Mouse (Mus musculus) heart, postnatal 0 days (tissue): Measurements from ENCODE around the gene Igsf9b. TPM values are rescaled to one million over a fixed set of nuclear protein-coding genes. Genes with fewer than 3 reads are reported as not detected.

ENCODE experiments used
- ATAC-seq: fragments of 200-750 bp; cut with Nextera tagmentation; 2 replicates; pipeline ENCODE4 v1.8.0; 2017; ENCODE audit warnings: low read depth, moderate number of reproducible peaks, moderate library complexity; ENCODE audit not compliant: insufficient read depth
- DNase-seq: peaks from one replicate; pipeline ENCODE4 v3.0.0-alpha.2; 2016; ENCODE audit warnings: low spot score
- H3K27ac ChIP-seq: fragments of 300-500 bp; sonication (generic); 2 replicates; pipeline ENCODE4 v1.5.1; 2014; ENCODE audit warnings: low read depth, mild to moderate bottlenecking
- H3K27me3 ChIP-seq: fragments of 300-500 bp; sonication (generic); 2 replicates; pipeline ENCODE4 v1.6.1; 2014; ENCODE audit warnings: low read length, mixed read lengths; ENCODE audit not compliant: control insufficient read depth, insufficient read depth
- H3K36me3 ChIP-seq: fragments of 300-500 bp; sonication (generic); replicated peaks from 2 replicates; pipeline ENCODE4 v1.6.1; 2014; ENCODE audit warnings: low read length, mixed read lengths; ENCODE audit not compliant: control insufficient read depth, insufficient read depth
- H3K4me1 ChIP-seq: fragments of 300-500 bp; sonication (generic); 2 replicates; pipeline ENCODE4 v1.6.1; 2014; ENCODE audit warnings: antibody characterized with exemption; ENCODE audit not compliant: control insufficient read depth, insufficient read depth
- H3K4me2 ChIP-seq: fragments of 300-500 bp; sonication (generic); 2 replicates; pipeline ENCODE4 v1.6.1; 2014; ENCODE audit warnings: low read depth, mild to moderate bottlenecking, low read length, moderate library complexity
- H3K4me3 ChIP-seq: fragments of 300-500 bp; sonication (generic); 2 replicates; pipeline ENCODE4 v1.5.1; 2014; ENCODE audit warnings: low read depth, low read length
- H3K9ac ChIP-seq: fragments of 300-500 bp; sonication (generic); replicated peaks from 2 replicates; pipeline ENCODE4 v1.6.1; 2014; ENCODE audit warnings: low read depth, low read length, mixed read lengths
- H3K9me3 ChIP-seq: fragments of 300-500 bp; sonication (generic); replicated peaks from 2 replicates; pipeline ENCODE4 v1.6.1; 2016; ENCODE audit warnings: low read length; ENCODE audit not compliant: control insufficient read depth
- CTCF ChIP-seq: IDR thresholded peaks from 2 replicates; pipeline ENCODE4 v1.5.1; 2016; ENCODE audit warnings: antibody characterized with exemption, control low read depth, low read depth
- EP300 ChIP-seq: IDR thresholded peaks from 2 replicates; pipeline ENCODE4 v1.6.1; 2016; ENCODE audit warnings: antibody characterized with exemption, low read depth
- WGBS: fragments of 180-500 bp; shearing (Covaris S2); extraction: QIAGEN DNeasy Blood & Tissue Kit; methylation state at CpG from one replicate; pipeline ENCODE4 v1.1.7; 2014; 5-methylcytosine and 5-hydroxymethylcytosine counted together
- polyA plus RNA-seq: library from polyadenylated mRNA; unstranded; fragments of >200 nt; fragmentation: Nextera tagmentation; extraction: Ambion mirVana; gene quantifications from 2 replicates; pipeline ENCODE4 v1.2.1, GENCODE M21; 2015
- total RNA-seq: library from RNA; depleted of rRNA; stranded (reverse); fragments of >200 nt; gene quantifications from 2 replicates; pipeline ENCODE4 v1.2.3, GENCODE M21; 2014; ENCODE audit warnings: low replicate concordance

Gene Igsf9b
- total and polyA plus RNA-seq, 2 experiments from 2014 or later: 2.8 to 6.0 TPM

DNA sequence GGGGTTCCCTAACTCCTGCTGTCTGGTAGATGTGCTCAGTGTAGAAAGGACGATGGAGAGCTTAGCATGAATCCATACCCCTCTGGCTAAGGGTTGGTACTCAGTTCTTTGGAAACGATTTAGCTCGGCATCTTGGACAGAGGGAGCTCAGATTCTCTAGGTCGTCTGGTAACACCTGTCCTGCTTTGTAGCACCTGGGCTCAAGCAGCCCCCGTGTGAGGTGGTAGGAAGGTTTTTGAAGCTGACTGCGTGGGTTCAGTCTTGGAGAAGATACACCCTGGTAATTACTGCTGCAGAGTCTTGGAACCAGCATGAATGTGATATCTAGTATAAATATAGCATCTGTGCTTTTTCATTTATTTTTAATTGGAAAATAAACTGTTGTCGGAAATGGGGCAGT is 54.1 kb downstream of the Igsf9b start:
- TF ChIP-seq CTCF: no peak
- H3K9me3 ChIP-seq: no peaks in the 10 kb centered on the region
- WGBS: 69% methylated on average over 7 of the region's 7 CpGs
- ATAC-seq (no peak), DNase-seq (no peak)
- H3K4me1 ChIP-seq: no peaks in the 10 kb centered on the region
- H3K36me3 ChIP-seq: no peaks in the 10 kb centered on the region
- H3K4me2 ChIP-seq: no peak overlapping the region
- no peaks in the 10 kb centered on the region for H3K27me3 ChIP-seq
- H3K9ac ChIP-seq: no peak overlapping the region
- H3K4me3 ChIP-seq: no peak overlapping the region
- H3K27ac ChIP-seq: no peak overlapping the region

DNA sequence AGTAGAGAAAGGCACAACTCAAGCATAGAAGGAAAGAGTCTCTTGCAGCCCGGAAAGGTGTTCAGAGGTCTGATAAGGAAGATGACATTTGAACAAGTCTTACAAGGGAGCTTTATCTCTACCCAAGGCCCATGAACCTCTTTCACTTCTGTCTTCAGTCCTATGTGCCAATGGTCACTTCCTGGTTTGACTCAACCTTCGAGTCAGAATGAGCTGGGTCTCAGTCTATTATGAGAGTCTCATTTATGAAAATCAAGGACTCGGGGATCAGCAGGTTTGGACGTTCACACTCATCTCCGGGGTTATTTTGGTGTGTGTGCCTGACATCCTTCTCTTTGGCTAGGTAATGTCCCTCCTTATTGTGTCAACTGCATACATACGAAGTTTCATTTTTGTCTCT is 58.9 kb downstream of the Igsf9b start:
- H3K4me1 ChIP-seq: no peaks in the 10 kb centered on the region
- H3K27ac ChIP-seq: no peak overlapping the region
- ATAC-seq (no peak), DNase-seq (no peak)
- TF ChIP-seq CTCF: no peak
- no peak for TF ChIP-seq EP300
- no peak overlapping the region for H3K4me2 ChIP-seq
- H3K9me3 ChIP-seq: no peaks in the 10 kb centered on the region
- 75% methylated on average over 6 of the region's 6 CpGs for WGBS
- no peaks in the 10 kb centered on the region for H3K36me3 ChIP-seq
- no peak overlapping the region for H3K4me3 ChIP-seq
- H3K9ac ChIP-seq: no peak overlapping the region
- H3K27me3 ChIP-seq: no peaks in the 10 kb centered on the region

GRCm38 (mm10) chr9:27367231-27367630 is 68.2 kb downstream of the Igsf9b start:
- WGBS: 56% methylated on average over 2 of the region's 2 CpGs
- H3K27me3 ChIP-seq: no peaks in the 10 kb centered on the region

DNA sequence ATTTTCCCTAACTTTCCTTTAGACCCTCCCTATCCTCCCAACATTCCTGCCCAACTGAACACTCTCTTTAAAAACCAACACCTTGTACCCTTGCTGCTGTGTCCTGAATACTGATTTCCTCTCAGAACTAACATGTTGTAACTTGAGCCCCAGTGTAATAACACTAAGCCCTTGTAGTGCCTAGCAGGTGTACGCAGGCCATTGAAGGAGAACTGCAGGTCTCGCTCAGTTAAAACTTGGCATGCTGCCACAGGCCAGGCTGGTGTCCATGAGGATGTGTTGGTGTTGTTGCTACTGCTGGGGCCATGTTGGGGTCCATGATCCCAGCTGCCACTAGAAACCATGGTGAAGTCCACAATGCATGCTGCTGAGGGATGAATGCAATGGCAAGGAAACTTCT is 70.1 kb downstream of the Igsf9b start:
- DNase-seq (no peak), ATAC-seq (no peak)
- H3K4me2 ChIP-seq: no peak overlapping the region
- TF ChIP-seq CTCF (no peak), EP300 (no peak)
- H3K27me3 ChIP-seq: no peaks in the 10 kb centered on the region
- no peak overlapping the region for H3K9ac ChIP-seq
- 76% methylated on average over 2 of the region's 2 CpGs for WGBS
- no peak overlapping the region for H3K4me3 ChIP-seq
- H3K36me3 ChIP-seq: no peaks in the 10 kb centered on the region
- H3K27ac ChIP-seq: no peak overlapping the region
- H3K9me3 ChIP-seq: no peaks in the 10 kb centered on the region
- H3K4me1 ChIP-seq: no peaks in the 10 kb centered on the region

More at GRCm38 (mm10) chr9:27367231-27367630, 68.2 kb downstream of the Igsf9b start:
- no peak overlapping the region for H3K4me2 ChIP-seq
- no peak for DNase-seq
- no peaks in the 10 kb centered on the region for H3K36me3 ChIP-seq
- H3K4me1 ChIP-seq: no peaks in the 10 kb centered on the region
- no peak overlapping the region for H3K4me3 ChIP-seq
- TF ChIP-seq EP300 (no peak), CTCF (no peak)
- ATAC-seq: no peak
- no peak overlapping the region for H3K27ac ChIP-seq
- H3K9ac ChIP-seq: no peak overlapping the region
- H3K9me3 ChIP-seq: no peaks in the 10 kb centered on the region

DNA sequence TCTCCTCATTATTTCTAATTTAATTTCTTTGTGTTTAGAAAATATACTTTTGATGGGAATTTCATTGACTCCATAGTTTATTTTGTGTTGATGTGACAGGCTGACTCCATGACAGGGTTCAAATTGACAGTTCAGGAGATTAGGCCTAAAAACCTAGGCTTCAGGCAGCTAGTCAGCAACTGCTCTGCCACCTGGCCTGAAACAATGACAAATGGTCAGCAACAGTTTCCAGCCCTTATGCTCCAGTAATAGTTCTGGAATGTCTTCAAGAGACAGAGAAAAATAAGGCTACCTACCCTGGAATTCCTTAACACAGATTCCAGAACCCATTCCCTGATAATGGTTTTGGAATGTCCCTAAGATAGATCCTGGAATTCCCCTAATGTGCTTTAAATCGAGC is 76.7 kb downstream of the Igsf9b start:
- H3K9me3 ChIP-seq: no peaks in the 10 kb centered on the region
- no peaks in the 10 kb centered on the region for H3K36me3 ChIP-seq
- H3K9ac ChIP-seq: no peak overlapping the region
- DNase-seq (no peak), ATAC-seq (no peak)
- 13% methylated on average over 1 of the region's 1 CpGs for WGBS
- H3K4me1 ChIP-seq: no peaks in the 10 kb centered on the region
- no peak overlapping the region for H3K4me2 ChIP-seq
- no peak for TF ChIP-seq EP300
- TF ChIP-seq CTCF: no peak
- H3K4me3 ChIP-seq: no peak overlapping the region
- H3K27ac ChIP-seq: no peak overlapping the region
- no peaks in the 10 kb centered on the region for H3K27me3 ChIP-seq

GRCm38 (mm10) chr9:27386951-27387350 is 87.9 kb downstream of the Igsf9b start:
- TF ChIP-seq EP300 (no peak), CTCF (no peak)
- 83% methylated on average over 3 of the region's 3 CpGs for WGBS
- H3K9ac ChIP-seq: no peak overlapping the region
- ATAC-seq (no peak), DNase-seq (no peak)
- no peak overlapping the region for H3K4me3 ChIP-seq
- no peaks in the 10 kb centered on the region for H3K4me1 ChIP-seq
- H3K4me2 ChIP-seq: no peak overlapping the region
- H3K27ac ChIP-seq: no peak overlapping the region
- H3K36me3 ChIP-seq: no peaks in the 10 kb centered on the region
- no peaks in the 10 kb centered on the region for H3K27me3 ChIP-seq
- no peaks in the 10 kb centered on the region for H3K9me3 ChIP-seq
